In the genomic region with DNA sequence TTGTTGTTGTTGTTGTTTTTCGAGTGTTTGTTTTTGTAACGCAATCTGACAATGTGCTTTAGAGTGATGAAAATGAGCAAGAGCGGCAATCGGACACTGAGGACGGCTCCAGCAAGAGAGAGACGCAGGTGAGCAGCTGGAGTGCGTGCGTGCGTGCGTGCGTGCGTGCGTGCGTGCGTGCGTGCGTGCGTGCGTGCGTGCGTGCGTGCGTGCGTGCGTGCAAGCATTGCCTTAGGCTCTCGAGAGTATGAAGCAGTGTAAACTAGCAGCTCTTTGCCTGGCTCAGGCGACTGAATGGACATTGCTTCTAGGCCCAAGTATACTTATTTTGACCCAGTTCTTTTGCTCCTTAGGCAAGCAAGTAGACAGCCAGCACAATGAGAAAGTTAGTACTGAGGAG, we compare ENCODE assay signal across 27 mouse cellular contexts.
"Had no signal": no experiment of that assay in that cellular context is flagged by ENCODE, and none has a peak within 500 bp of the region (broad histone marks: within the 10 kb centered on the region; RNA-seq: fewer than 3 reads in every experiment).

No protein-coding gene starts in this region.

- H3K27ac ChIP-seq: gastrocnemius, adult 2 months; heart, adult 2 months; heart, embryonic 13.5 days; heart, embryonic 15.5 days; hindbrain, embryonic 13.5 days; hindbrain, embryonic 15.5 days; intestine, embryonic 15.5 days; layer of hippocampus, adult 2 months; limb, embryonic 13.5 days; limb, embryonic 15.5 days; liver, embryonic 12.5 days; liver, embryonic 14.5 days had no signal

- H3K4me2 ChIP-seq: heart, embryonic 11.5 days; heart, embryonic 13.5 days; heart, embryonic 15.5 days; hindbrain, embryonic 13.5 days; hindbrain, embryonic 15.5 days; intestine, embryonic 15.5 days; limb, embryonic 13.5 days; limb, embryonic 15.5 days; liver, embryonic 12.5 days had no signal

- H3K27me3 ChIP-seq: heart, embryonic 13.5 days; heart, embryonic 15.5 days; hindbrain, embryonic 13.5 days; hindbrain, embryonic 15.5 days; intestine, embryonic 15.5 days; limb, embryonic 13.5 days; limb, embryonic 15.5 days; liver, embryonic 12.5 days had no signal

- H3K9me3 ChIP-seq: heart, embryonic 13.5 days; heart, embryonic 15.5 days; hindbrain, embryonic 13.5 days; hindbrain, embryonic 15.5 days; intestine, embryonic 15.5 days; limb, embryonic 13.5 days; limb, embryonic 15.5 days; liver, embryonic 12.5 days had no signal

- H3K4me1 ChIP-seq: heart, embryonic 13.5 days; heart, embryonic 15.5 days; hindbrain, embryonic 13.5 days; hindbrain, embryonic 15.5 days; intestine, embryonic 15.5 days; limb, embryonic 13.5 days; limb, embryonic 15.5 days; liver, embryonic 12.5 days had no signal

- H3K4me3 ChIP-seq: gastrocnemius, adult 2 months; heart, adult 2 months; heart, embryonic 13.5 days; heart, embryonic 15.5 days; hindbrain, embryonic 13.5 days; hindbrain, embryonic 15.5 days; intestine, embryonic 15.5 days; layer of hippocampus, adult 2 months; limb, embryonic 13.5 days; limb, embryonic 15.5 days; liver, embryonic 12.5 days had no signal

- H3K9ac ChIP-seq: heart, embryonic 13.5 days; heart, embryonic 15.5 days; hindbrain, embryonic 13.5 days; hindbrain, embryonic 15.5 days; intestine, embryonic 15.5 days; limb, embryonic 13.5 days; limb, embryonic 15.5 days; liver, embryonic 12.5 days; liver, embryonic 14.5 days had no signal

- ATAC-seq: inflammation-experienced regulatory T-cells, adult 6 months; intestine, embryonic 15.5 days; intestine, postnatal 0 days; liver, embryonic 12.5 days had no signal

- DNase-seq: gastrocnemius, adult 2 months; gastrocnemius, postnatal 10 days; gastrocnemius, postnatal 25 days; heart, adult 2 months; heart, postnatal 14 days; heart, postnatal 36 days; kidney, adult 18-20 months; kidney, adult 8-10 months; kidney, postnatal 10 days; kidney, postnatal 25 days; kidney, postnatal 4 days; layer of hippocampus, adult 9-11 months; layer of hippocampus, postnatal 36 days; left cerebral cortex, postnatal 4 days had no signal
